Mouse (Mus musculus): ENCODE measurements around the gene Def6.

DNA sequence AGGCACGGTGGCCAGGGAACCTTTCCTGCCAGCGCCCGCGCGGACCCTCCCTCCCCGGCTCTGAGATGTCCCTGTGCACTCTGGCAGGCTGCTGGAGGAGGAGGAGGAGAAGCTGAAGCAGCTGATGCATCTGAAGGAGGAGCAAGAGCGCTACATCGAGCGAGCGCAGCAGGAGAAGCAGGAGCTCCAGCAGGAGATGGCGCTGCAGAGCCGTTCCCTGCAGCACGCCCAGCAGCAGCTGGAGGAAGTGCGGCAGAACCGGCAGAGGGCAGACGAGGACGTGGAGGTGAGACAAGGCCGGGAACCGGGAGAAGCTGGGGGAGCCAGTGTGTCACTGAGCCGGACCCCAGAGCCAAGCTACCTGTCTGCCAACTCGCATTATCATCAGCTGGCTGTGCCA, 18.4 kb downstream of the Def6 start:
- no peak for TF ChIP-seq GATA1 (IDR thresholded peaks at IDR 0.05; ENCODE audit: borderline replicate concordance, low read length)
- no peak for TF ChIP-seq FLI1 (IDR thresholded peaks at IDR 0.05; ENCODE audit: low read length)

Data from megakaryocyte, embryonic 14.5 days (primary cell).